ENCODE assay signal across 15 mouse cellular contexts in the genomic region with DNA sequence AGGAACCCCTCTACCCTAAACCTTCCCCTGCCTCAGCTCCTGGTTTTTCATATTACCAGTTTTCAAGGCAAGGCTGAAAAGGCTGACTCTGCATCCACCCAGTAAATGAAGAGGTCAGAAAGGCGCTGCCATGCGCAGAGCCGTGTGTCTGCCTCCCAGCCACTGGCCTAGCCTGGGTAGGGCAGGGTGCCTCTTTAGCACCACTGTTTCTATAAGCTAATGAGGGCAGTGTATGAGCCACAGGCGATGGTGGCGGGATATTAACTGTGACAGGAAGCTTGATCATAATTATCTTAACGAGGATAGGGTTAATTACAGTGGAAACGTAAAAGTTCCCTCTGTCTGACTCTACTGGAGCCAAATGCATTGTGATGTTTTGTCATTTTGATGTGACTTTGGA.
"Had no signal": no experiment of that assay in that cellular context is flagged by ENCODE, and none has a peak within 500 bp of the region (broad histone marks: within the 10 kb centered on the region; RNA-seq: fewer than 3 reads in every experiment).

No protein-coding gene starts in this region.

- H3K9ac ChIP-seq: lung, embryonic 14.5 days; midbrain, embryonic 12.5 days; neural tube, embryonic 13.5 days; stomach, embryonic 15.5 days had no signal

- H3K27ac ChIP-seq: midbrain, embryonic 10.5 days; midbrain, embryonic 12.5 days; neural tube, embryonic 13.5 days; stomach, embryonic 15.5 days; stomach, postnatal 0 days had no signal

- H3K36me3 ChIP-seq: midbrain, embryonic 10.5 days; midbrain, embryonic 12.5 days; neural tube, embryonic 13.5 days; stomach, embryonic 15.5 days had no signal

- DNase-seq: lung, adult 18-20 months; lung, embryonic 14.5 days; lung, postnatal 10 days; lung, postnatal 4 days; midbrain, embryonic 14.5 days; right cerebral cortex, postnatal 14 days; thymus, postnatal 14 days; thymus, postnatal 36 days had no signal

- H3K4me2 ChIP-seq: lung, embryonic 14.5 days; midbrain, embryonic 12.5 days; neural tube, embryonic 13.5 days; stomach, embryonic 15.5 days had no signal

- ATAC-seq: midbrain, embryonic 16.5 days had no signal

- H3K4me3 ChIP-seq: midbrain, embryonic 10.5 days; midbrain, embryonic 12.5 days; myocyte; neural tube, embryonic 13.5 days; stomach, embryonic 15.5 days had no signal

- H3K27me3 ChIP-seq: stomach, embryonic 15.5 days had no signal

- H3K9me3 ChIP-seq: midbrain, embryonic 10.5 days; midbrain, embryonic 12.5 days; neural tube, embryonic 13.5 days; stomach, embryonic 15.5 days had no signal
